Mouse (Mus musculus): ENCODE measurements around the gene Znrf4. TPM values are rescaled to one million over a fixed set of nuclear protein-coding genes. Genes with fewer than 3 reads are reported as not detected.

Gene Znrf4
- polyA plus RNA-seq, 1 experiment from 2014 or later, result not detected

DNA sequence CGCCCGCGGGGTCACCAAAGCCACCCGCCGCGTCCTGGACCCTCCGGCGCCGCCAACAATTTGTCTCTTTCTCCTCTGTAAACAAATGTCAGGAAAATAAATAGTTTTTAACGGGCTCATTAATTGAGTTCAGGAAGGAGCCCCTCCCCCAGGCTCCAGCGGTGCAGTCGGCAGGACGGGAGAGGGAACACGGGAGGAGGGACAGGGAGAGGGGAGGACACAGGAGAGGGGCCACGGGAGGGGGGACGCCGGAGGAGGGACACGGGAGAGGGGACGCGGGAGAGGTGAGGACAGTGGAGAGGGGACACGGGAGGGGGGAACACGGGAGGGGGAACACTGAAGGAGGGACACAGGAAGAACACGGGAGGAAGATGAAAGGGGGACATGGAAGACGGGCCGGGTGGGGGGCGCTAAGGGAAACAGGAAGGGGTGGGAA is 42.2 kb downstream of the Znrf4 start:
- Histone ChIP-seq H3K9me3 (ENCODE audit: control insufficient read depth, low read length) (no peaks in the 10 kb centered on the region), H3K36me3 (ENCODE audit: control insufficient read depth, insufficient read depth, low read length) (no peaks in the 10 kb centered on the region), H3K9ac (ENCODE audit: low read depth, low read length) (no peak overlapping the region; the same call in 1 of the 2 replicates), H3K4me2 (peak overlapping the region; percentile 47), H3K4me1 (replicated peaks; ENCODE audit: control insufficient read depth, insufficient read depth, low read length) (peaks cover 45% of the 10 kb centered on the region), H3K27ac (ENCODE audit: low read depth, low read length) (peak overlapping the region; percentile 28), H3K27me3 (replicated peaks; ENCODE audit: control insufficient read depth, insufficient read depth, low read length) (peaks cover 67% of the 10 kb centered on the region), H3K4me3 (ENCODE audit: low read depth, low read length) (peak overlapping the region; percentile 28)
- no peak for ATAC-seq (replicated peaks; ENCODE audit: low FRiP score)
- DNase-seq (ENCODE audit: low spot score), result no peak
- WGBS, result 4% methylated on average over 26 of the region's 26 CpGs

DNA sequence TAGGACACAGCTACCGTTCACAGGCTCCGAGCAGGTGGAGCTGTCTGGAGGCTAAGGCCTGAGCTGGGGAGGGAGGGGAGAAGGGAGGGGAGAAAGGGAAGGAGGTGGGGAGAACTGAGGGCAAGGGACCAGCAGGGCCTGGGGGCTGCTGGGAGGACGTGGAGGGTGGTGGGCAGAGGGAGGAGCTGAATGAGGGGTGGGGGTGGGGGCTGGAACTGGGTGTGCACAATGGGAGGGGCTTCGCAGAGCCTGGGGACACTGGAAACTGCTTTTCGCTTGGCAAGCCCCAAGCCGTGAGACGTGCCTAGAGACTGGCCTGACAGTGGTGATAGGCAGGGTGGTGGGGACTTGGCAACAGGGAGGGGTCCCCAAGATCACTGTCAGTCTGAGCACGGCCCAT is 43.0 kb downstream of the Znrf4 start:
- peak overlapping the region; percentile 47 for H3K4me2 ChIP-seq
- no peak overlapping the region for H3K4me3 ChIP-seq (ENCODE audit: low read depth, low read length)
- DNase-seq (ENCODE audit: low spot score) (no peak), ATAC-seq (replicated peaks; ENCODE audit: low FRiP score) (0 out of 2 replicates have a peak, but pooled peaks have one; percentile 11)
- peak overlapping the region; percentile 28; the same call in 1 of the 2 replicates for H3K27ac ChIP-seq (ENCODE audit: low read depth, low read length)
- peaks cover 38% of the 10 kb centered on the region for H3K4me1 ChIP-seq (replicated peaks; ENCODE audit: control insufficient read depth, insufficient read depth, low read length)
- H3K9ac ChIP-seq (ENCODE audit: low read depth, low read length), result no peak overlapping the region
- WGBS, result 17% methylated on average over 8 of the region's 8 CpGs
- H3K36me3 ChIP-seq (ENCODE audit: control insufficient read depth, insufficient read depth, low read length), result no peaks in the 10 kb centered on the region
- H3K9me3 ChIP-seq (ENCODE audit: control insufficient read depth, low read length), result no peaks in the 10 kb centered on the region
- H3K27me3 ChIP-seq (replicated peaks; ENCODE audit: control insufficient read depth, insufficient read depth, low read length), result peaks cover 59% of the 10 kb centered on the region

DNA sequence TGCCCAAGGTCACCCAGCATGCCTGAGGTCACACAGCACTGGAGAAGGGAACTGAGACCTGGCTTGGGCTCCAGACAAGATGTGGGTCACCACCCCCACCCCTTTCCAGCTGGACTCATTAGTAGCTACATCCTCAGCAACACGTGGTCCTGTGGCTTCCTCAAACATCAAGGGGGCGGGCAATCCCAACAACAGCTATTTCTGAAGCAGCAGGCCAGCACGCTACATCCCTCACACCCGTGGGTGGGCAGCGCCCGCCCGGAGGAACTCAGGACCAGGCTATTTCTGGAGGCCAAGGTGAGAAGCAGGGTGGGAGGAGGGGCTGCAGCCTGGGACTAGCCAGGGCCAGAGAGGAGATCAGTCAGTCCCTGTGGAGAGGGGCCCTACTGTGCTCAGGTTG is 43.4 kb downstream of the Znrf4 start:
- no peak overlapping the region for H3K4me3 ChIP-seq (ENCODE audit: low read depth, low read length)
- H3K36me3 ChIP-seq (ENCODE audit: control insufficient read depth, insufficient read depth, low read length), result no peaks in the 10 kb centered on the region
- peaks cover 33% of the 10 kb centered on the region for H3K4me1 ChIP-seq (replicated peaks; ENCODE audit: control insufficient read depth, insufficient read depth, low read length)
- H3K4me2 ChIP-seq, result no peak overlapping the region
- 47% methylated on average over 7 of the region's 7 CpGs for WGBS
- H3K9ac ChIP-seq (ENCODE audit: low read depth, low read length), result no peak overlapping the region
- no peaks in the 10 kb centered on the region for H3K9me3 ChIP-seq (ENCODE audit: control insufficient read depth, low read length)
- H3K27ac ChIP-seq (ENCODE audit: low read depth, low read length), result no peak overlapping the region
- ATAC-seq (replicated peaks; ENCODE audit: low FRiP score), result no peak
- H3K27me3 ChIP-seq (replicated peaks; ENCODE audit: control insufficient read depth, insufficient read depth, low read length), result peaks cover 55% of the 10 kb centered on the region
- DNase-seq (ENCODE audit: low spot score), result no peak

DNA sequence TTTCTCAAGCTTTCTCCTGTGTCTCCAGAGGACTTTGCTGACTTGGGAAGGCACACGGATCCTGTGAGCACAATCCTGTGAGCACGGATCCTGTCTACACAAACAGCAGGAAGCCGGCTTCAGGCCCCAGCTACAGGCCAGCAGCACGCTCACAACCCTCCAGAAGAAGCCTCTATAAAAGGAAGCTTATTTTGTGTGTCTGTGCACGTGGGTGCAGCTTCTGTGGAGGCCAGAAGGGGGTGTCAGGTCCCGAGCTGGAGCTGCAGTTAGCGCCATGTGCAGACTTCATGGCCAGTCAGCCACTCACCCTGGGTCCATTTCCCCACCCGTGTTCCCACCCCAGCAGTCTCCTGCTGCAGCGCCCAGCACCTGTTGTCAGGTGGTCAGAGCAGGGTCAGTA is 43.9 kb downstream of the Znrf4 start:
- peaks cover 32% of the 10 kb centered on the region for H3K4me1 ChIP-seq (replicated peaks; ENCODE audit: control insufficient read depth, insufficient read depth, low read length)
- ATAC-seq (replicated peaks; ENCODE audit: low FRiP score), result no peak
- H3K27ac ChIP-seq (ENCODE audit: low read depth, low read length), result no peak overlapping the region
- H3K9me3 ChIP-seq (ENCODE audit: control insufficient read depth, low read length), result no peaks in the 10 kb centered on the region
- H3K4me3 ChIP-seq (ENCODE audit: low read depth, low read length), result no peak overlapping the region
- H3K27me3 ChIP-seq (replicated peaks; ENCODE audit: control insufficient read depth, insufficient read depth, low read length), result peaks cover 50% of the 10 kb centered on the region
- H3K9ac ChIP-seq (ENCODE audit: low read depth, low read length), result no peak overlapping the region
- no peak for DNase-seq (ENCODE audit: low spot score)
- no peak overlapping the region for H3K4me2 ChIP-seq
- no peaks in the 10 kb centered on the region for H3K36me3 ChIP-seq (ENCODE audit: control insufficient read depth, insufficient read depth, low read length)
- WGBS, result 87% methylated on average over 9 of the region's 9 CpGs

DNA sequence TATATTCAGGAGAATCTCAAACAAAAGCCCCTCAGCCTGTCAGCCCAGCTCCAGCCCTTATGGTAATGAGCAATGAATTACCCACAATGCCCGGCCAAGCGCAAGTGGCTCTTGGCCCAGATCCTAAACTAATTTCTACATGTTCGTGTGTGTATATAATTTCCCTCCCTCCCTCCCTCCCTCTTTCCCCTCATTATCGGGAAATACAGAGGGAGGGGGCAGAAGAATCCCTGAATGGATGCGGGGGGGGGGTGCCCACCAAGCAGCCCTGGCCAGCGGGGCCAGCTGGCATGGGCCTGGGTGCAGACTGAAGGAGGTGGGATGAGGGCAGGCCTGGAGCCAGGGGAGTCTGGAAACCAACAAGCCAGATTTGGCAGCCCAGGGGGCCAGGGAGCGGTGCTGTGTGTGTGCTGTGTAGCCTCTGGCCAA is 44.8 kb downstream of the Znrf4 start:
- Histone ChIP-seq H3K9me3 (ENCODE audit: control insufficient read depth, low read length) (no peaks in the 10 kb centered on the region), H3K27ac (ENCODE audit: low read depth, low read length) (no peak overlapping the region), H3K4me2 (no peak overlapping the region), H3K27me3 (replicated peaks; ENCODE audit: control insufficient read depth, insufficient read depth, low read length) (peaks cover 41% of the 10 kb centered on the region), H3K36me3 (ENCODE audit: control insufficient read depth, insufficient read depth, low read length) (no peaks in the 10 kb centered on the region), H3K4me3 (ENCODE audit: low read depth, low read length) (no peak overlapping the region), H3K4me1 (replicated peaks; ENCODE audit: control insufficient read depth, insufficient read depth, low read length) (peaks cover 29% of the 10 kb centered on the region), H3K9ac (ENCODE audit: low read depth, low read length) (no peak overlapping the region)
- 62% methylated on average over 7 of the region's 7 CpGs for WGBS
- no peak for DNase-seq (ENCODE audit: low spot score)
- no peak for ATAC-seq (replicated peaks; ENCODE audit: low FRiP score)

DNA sequence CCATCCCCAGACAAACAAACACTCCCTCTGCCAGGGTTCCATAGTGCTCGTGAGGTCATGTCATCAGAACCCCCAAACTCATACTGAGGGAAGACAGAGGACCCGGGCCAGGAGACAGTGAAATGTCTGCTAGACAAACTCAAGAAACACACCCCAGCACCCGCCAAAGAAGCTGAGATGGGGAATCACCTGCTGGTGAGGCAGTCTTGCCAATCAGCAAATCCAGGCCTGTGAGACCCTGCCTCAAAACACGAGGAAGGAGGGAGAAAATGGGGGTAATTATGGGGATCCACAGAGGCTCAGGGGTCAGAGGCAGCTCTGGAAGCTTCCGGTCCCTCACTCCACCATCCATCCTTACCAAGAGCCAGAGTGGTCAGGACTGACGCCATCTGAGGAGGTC is 45.5 kb downstream of the Znrf4 start:
- no peak overlapping the region for H3K4me3 ChIP-seq (ENCODE audit: low read depth, low read length)
- no peak overlapping the region for H3K4me2 ChIP-seq
- H3K27ac ChIP-seq (ENCODE audit: low read depth, low read length), result no peak overlapping the region
- ATAC-seq (replicated peaks; ENCODE audit: low FRiP score) (no peak), DNase-seq (ENCODE audit: low spot score) (no peak)
- 72% methylated on average over 6 of the region's 6 CpGs for WGBS
- peaks cover 22% of the 10 kb centered on the region for H3K4me1 ChIP-seq (replicated peaks; ENCODE audit: control insufficient read depth, insufficient read depth, low read length)
- no peak overlapping the region for H3K9ac ChIP-seq (ENCODE audit: low read depth, low read length)
- H3K9me3 ChIP-seq (ENCODE audit: control insufficient read depth, low read length), result no peaks in the 10 kb centered on the region
- peaks cover 34% of the 10 kb centered on the region for H3K27me3 ChIP-seq (replicated peaks; ENCODE audit: control insufficient read depth, insufficient read depth, low read length)
- H3K36me3 ChIP-seq (ENCODE audit: control insufficient read depth, insufficient read depth, low read length), result no peaks in the 10 kb centered on the region

DNA sequence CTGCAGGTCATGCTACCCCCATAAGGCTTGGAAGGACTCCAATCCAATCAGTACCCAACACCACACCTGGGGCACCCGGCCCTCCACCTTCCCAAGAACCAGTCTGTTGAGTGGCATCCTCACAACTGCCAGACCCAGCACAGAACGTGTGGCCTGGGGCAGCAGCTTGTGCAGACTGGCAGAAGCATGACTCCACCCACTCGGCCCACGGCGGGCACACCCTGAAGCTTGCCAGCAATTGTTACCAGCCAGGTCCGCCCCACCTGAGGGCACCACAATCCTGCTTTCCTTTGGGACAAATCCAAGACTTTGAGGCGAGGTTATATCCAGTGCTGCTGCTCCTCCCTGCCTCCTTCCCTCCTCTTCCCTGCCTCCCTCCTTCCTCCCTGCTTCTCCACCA is 47.4 kb downstream of the Znrf4 start:
- Histone ChIP-seq H3K9me3 (ENCODE audit: control insufficient read depth, low read length) (no peaks in the 10 kb centered on the region), H3K4me1 (replicated peaks; ENCODE audit: control insufficient read depth, insufficient read depth, low read length) (peaks cover 24% of the 10 kb centered on the region), H3K27me3 (replicated peaks; ENCODE audit: control insufficient read depth, insufficient read depth, low read length) (peaks cover 15% of the 10 kb centered on the region), H3K27ac (ENCODE audit: low read depth, low read length) (no peak overlapping the region), H3K4me2 (no peak overlapping the region), H3K36me3 (ENCODE audit: control insufficient read depth, insufficient read depth, low read length) (no peaks in the 10 kb centered on the region), H3K9ac (ENCODE audit: low read depth, low read length) (no peak overlapping the region), H3K4me3 (ENCODE audit: low read depth, low read length) (no peak overlapping the region)
- 72% methylated on average over 7 of the region's 7 CpGs for WGBS
- no peak for DNase-seq (ENCODE audit: low spot score)
- no peak for ATAC-seq (replicated peaks; ENCODE audit: low FRiP score)

DNA sequence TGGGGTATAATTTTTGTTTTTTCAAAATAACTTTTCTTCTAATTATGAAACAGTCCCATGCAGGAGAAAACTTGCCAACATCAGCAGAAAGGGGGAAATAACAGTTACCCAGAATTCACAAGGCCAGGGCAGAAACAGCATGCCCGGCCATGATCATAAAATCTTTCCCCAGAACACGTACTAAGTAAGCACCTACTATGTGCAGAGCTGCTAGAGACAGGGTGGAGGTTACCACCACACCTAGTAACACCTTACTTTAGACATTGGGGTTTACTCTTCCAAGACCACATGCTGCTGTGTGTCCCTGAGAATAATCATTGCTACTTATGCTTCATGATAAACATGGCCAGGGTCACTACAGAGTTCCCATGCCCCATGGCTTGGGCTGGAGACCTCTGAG is 47.9 kb downstream of the Znrf4 start:
- Histone ChIP-seq H3K27ac (ENCODE audit: low read depth, low read length) (no peak overlapping the region), H3K9me3 (ENCODE audit: control insufficient read depth, low read length) (no peaks in the 10 kb centered on the region)
- WGBS, result 81% methylated on average over 2 of the region's 2 CpGs

DNA sequence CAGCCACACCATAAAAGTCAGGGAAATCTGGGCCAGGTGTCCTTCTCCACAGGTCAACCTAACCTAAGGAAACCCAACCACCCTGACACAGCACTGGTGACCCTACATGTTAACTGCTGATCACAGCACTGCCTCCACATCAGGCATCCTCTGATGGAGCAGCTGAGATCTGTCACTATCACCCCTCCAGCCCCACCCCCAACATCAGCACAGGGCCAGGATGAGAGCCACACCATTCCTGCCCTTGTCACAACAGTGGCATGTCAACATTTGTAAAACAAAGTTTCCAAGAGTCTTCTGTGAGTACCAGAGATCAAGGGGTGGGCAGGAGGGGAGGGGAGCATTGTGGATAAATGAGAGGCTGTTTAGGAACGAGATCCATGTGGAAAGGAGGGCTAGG is 48.7 kb downstream of the Znrf4 start:
- Histone ChIP-seq H3K4me3 (ENCODE audit: low read depth, low read length) (no peak overlapping the region), H3K9ac (ENCODE audit: low read depth, low read length) (no peak overlapping the region), H3K36me3 (ENCODE audit: control insufficient read depth, insufficient read depth, low read length) (no peaks in the 10 kb centered on the region), H3K27ac (ENCODE audit: low read depth, low read length) (peak overlapping the region; percentile 6; the same call in 1 of the 2 replicates), H3K4me1 (replicated peaks; ENCODE audit: control insufficient read depth, insufficient read depth, low read length) (peaks cover 17% of the 10 kb centered on the region), H3K4me2 (peak overlapping the region; percentile 79), H3K27me3 (replicated peaks; ENCODE audit: control insufficient read depth, insufficient read depth, low read length) (peaks cover 2% of the 10 kb centered on the region; the same call in 1 of the 2 replicates), H3K9me3 (ENCODE audit: control insufficient read depth, low read length) (no peaks in the 10 kb centered on the region)
- ATAC-seq (replicated peaks; ENCODE audit: low FRiP score), result no peak
- no peak for DNase-seq (ENCODE audit: low spot score)
- WGBS, result 47% methylated on average over 1 of the region's 1 CpGs

More for the DNA sequence above, 47.9 kb downstream of the Znrf4 start:
- no peak for DNase-seq (ENCODE audit: low spot score)
- no peaks in the 10 kb centered on the region for H3K36me3 ChIP-seq (ENCODE audit: control insufficient read depth, insufficient read depth, low read length)
- peaks cover 21% of the 10 kb centered on the region for H3K4me1 ChIP-seq (replicated peaks; ENCODE audit: control insufficient read depth, insufficient read depth, low read length)
- ATAC-seq (replicated peaks; ENCODE audit: low FRiP score), result no peak
- H3K9ac ChIP-seq (ENCODE audit: low read depth, low read length), result no peak overlapping the region
- H3K4me3 ChIP-seq (ENCODE audit: low read depth, low read length), result no peak overlapping the region
- peaks cover 10% of the 10 kb centered on the region for H3K27me3 ChIP-seq (replicated peaks; ENCODE audit: control insufficient read depth, insufficient read depth, low read length)
- H3K4me2 ChIP-seq, result no peak overlapping the region

Data from liver, embryonic 11.5 days (tissue).